Mouse (Mus musculus): ENCODE results near the gene Mif4gd.
A peak's percentile ranks its signal among the peaks of the same experiment; 100 is the strongest.

Gene Mif4gd

DNA sequence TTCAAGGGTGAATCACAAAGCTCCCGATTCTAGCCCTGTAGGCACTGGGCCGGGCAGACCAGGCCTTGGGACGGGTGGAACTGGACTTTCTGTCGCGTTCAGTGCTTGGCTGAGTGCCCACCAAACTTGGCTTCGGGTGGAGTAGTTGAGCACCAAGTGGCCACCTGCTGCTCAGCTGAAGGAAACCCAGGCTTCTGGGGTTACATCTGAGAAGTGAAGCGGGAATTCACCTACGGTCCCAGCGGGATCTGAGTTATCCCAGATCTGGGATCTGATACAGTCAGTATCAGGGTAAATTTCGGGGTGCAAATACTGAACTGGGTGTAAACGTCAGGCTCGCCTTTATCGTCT, 735 bp downstream of the Mif4gd start:
- DNase-seq, result peak; percentile 98

- DNase-seq, result no peak
Measured at GRCm38 (mm10) chr11:115611173-115611572, 1.6 kb downstream of the Mif4gd start.

DNA sequence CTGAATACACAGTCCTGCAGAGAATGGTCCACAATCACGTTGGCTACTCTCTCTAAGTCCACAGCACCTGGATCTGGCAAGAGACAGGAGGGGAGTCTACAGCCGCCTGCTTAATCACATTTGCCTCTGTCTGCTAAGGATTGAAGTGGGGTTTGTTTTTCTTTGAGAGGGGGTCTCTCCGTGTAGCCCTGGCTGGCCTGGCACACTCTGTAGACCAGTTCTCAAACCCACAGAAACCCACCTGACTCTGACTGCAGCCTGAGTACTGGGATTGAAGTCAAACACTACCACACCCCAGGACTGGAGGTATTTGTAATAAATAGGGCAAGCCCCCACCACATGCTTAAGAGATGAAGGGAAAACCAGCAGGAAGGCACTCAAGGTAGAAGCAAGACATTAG, 3.2 kb downstream of the Mif4gd start:
- peak; percentile 91 for DNase-seq

DNA sequence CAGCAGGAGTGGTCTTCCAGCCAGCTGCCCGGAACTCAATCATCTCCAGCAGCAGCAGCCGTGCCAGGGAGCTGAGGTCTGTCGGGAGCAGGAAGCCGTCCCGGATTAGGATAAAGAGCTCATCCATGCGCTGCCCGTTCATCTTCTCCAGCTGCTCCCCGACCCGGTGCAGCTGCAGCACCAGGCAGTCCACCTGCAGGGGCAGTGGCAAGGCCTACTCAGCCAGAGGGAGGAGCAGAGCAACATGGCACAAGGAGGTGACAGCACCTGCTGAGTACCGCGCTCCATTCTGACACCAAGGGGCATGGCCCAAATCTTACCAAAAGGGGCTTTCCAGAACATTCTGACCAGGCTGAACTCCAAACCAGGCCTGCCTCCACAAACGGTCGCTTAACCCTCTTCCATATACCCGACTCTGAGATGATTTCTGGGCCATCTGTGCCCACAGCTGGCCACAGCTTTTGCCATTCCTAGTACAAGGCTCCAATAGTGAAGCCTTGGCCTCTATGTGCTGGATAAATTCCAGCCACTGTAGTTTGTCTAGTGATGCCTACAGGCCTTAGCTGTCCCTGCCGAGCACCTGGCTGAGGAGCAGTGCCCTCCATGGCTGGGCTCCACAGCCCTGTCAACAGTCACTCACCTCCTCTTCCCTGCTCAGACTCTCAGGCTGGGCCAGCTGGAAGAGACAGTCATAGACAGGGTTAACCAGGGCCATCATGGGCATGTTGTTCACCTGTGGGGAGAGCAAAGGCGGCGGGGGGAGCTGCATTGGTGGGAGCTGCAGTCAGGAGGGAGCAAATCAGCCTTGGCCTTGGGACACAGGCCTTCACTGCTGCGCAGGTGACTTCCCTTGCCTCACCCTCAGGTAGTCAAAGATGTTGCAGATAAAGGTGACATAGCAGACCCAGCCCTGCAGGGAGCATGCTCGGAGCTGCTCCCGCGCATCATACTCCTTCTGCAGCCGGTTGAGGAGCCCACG, 4.1 kb downstream of the Mif4gd start:
- peak; percentile 92 for DNase-seq

DNA sequence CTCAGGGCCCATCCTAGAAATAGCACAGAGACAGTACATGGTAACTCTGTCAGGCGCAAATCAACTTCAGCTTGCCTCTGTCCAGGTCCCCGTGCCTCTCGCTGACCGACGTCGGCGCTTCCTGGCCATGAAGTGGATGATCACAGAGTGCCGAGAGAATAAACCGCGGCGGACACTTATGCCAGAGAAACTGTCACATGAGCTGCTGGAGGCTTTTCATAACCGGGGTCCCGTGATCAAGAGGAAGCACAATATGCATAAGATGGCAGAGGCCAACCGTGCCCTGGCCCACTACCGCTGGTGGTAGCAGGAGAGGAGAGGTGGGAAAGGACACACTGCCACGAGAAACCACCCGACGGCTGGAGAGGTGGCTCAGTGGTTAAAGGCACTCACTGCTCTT, 6.0 kb downstream of the Mif4gd start:
- no peak for DNase-seq

GRCm38 (mm10) chr11:115604304-115604696, 8.5 kb downstream of the Mif4gd start:
- no peak for DNase-seq

GRCm38 (mm10) chr11:115603476-115604303, 9.1 kb downstream of the Mif4gd start, which contains the start of the genes Mrps7 and Gga3:
Gene Mrps7, plus strand, starts transcription at chr11:115603925.
Gene Gga3, minus strand, starts transcription at chr11:115604051.
- DNase-seq, result peak; percentile 99

GRCm38 (mm10) chr11:115603128-115603475, 9.7 kb downstream of the Mif4gd start:
- DNase-seq, result no peak

DNA sequence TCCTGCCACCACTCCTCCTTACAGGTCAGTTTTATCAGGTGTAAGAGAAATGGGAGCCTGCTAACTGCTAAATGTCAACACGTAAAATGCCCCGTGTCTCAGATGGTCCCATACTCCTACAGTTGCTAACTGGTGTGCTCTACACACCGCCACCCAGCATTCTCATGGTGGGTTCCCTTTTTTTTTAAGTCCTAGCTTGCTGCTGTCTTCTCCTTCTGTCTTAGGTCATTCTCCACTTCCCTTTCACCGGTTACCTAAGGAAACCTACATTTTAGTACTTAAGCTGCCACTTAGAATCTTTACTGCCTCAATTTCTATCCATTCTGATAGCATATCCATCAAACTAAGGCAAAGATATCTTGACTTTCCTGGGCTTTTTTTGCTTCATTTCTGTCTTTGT, 11.6 kb downstream of the Mif4gd start:
- no peak for DNase-seq

DNA sequence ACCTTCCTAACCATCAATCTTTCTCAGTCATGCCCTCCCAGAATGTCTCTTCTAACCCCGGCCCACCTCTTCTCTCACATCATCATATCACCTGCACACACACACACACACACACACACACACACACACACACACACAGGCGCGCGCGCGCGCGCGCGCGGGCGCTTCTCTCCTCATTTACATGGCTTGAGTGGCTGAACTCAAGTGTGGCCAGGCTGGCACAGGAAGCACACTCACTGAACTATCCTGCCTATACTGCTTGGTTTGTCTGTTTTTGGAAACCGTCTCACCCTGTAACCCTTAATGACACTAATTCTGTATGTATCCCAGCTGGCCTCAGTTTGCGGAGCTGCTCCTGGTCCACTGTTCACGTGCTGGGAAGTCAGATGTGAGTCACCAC, 12.0 kb downstream of the Mif4gd start:
- no peak for DNase-seq

DNA sequence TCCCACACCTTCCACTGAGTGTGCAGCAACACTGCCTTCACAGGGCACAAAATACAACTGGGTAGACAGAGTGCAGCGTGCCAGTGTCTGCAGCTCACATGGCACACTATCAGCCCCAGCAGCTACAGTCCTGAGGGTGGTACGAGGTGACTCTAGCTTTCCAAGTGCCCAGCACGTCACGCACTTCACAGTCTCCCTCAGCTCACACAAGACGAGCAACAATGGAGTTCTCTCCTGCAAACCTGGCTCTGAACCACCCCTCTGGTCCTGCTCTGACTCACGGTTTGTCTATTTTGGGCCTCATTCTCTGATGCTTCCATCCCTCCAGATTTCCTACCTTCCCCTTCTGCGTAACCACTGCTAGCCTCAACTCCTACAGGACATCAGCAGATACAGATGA, 13.0 kb downstream of the Mif4gd start:
- no peak for DNase-seq

- no peak for DNase-seq
Measured at GRCm38 (mm10) chr11:115598309-115598708, 14.5 kb downstream of the Mif4gd start.

GRCm38 (mm10) chr11:115595209-115595608, 17.6 kb downstream of the Mif4gd start:
- no peak for DNase-seq

DNA sequence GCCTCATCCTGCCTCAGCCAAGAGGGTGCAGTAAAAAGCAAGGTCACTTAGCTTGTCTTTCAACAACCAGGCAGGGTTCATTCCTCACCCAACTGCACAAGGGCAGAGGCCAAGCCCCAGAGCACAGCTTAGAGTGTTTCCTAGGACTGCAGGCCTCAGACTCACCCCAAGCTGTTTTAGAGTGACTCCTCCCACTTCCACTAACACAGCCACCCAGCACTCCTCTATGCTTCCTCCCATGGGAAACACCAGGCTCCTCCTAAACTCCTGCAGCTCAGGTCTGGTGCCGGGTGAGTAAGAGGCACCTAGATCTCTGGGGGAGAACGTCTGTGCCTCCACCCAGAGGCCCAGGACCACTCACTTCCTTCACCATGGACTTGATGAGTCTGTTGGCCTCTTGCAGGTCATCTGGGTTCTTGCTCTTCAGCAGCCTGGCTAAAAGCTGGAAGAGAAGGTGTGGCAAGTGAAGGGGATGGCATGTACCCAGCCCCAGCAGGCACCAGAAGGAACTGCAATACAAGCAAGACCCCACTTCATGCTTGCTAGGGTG, 22.2 kb downstream of the Mif4gd start:
- no peak for DNase-seq

GRCm38 (mm10) chr11:115587984-115588383, 24.8 kb downstream of the Mif4gd start:
- DNase-seq, result no peak

GRCm38 (mm10) chr11:115586403-115586802, 26.4 kb downstream of the Mif4gd start:
- peak; percentile 88 for DNase-seq

DNA sequence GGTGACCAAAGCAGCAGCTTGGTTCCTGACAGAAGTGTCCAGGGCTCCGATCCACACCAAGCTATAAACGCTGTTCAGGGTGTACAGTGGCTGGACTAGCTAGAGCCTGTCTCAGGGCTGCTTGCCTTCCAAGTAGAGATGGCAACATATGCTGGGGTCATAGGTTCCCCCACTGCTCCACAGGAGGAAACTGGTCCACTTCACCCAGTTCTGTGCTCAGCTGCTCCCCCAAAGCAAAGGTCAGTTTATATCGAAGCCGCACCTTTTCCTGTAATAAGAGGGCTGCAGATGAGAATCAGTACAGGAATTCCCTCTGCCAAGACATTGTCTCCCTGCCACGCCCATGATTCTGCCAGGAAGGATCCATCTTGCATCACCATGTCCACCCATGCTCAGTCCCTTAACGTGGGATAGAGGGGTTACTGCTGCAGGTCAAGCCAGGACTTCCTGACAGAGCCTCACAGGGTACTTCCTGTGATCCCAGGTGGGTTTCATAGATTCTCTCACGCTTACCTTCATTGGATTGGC, 27.1 kb downstream of the Mif4gd start:
- peak; percentile 87 for DNase-seq

DNA sequence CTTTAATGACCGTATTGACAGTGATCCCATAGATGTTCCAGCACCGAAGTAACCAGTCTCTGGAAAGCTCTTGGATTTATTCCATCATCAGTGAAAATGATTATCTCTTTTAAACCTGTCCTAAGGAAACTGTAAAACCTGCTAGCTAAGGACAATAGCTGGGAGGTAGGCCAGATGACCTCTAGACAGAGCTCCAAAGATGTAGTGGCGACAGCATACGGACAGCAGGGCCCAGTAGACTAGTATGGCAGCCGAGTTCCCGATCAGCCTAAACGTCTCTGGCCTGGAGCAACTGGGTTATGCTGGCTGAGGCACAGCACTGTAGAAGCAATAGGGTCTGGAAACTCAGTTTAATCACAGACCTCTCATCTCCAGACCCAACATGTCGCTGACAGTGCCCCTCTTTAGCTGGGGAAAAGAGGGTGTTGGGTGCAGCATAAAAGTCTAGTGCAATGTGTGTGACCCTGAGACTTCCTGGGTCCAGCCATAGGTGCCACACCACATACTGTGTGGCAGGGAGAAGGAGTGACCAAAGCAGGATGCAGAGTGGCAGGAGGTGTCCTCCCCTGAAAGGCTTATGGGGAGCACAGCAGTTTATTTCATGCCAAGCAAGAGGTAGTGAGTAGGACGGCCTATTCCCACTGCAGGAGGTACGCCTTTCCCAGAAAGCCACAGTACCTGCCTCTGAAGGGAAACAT, 28.2 kb downstream of the Mif4gd start:
- DNase-seq, result no peak

DNA sequence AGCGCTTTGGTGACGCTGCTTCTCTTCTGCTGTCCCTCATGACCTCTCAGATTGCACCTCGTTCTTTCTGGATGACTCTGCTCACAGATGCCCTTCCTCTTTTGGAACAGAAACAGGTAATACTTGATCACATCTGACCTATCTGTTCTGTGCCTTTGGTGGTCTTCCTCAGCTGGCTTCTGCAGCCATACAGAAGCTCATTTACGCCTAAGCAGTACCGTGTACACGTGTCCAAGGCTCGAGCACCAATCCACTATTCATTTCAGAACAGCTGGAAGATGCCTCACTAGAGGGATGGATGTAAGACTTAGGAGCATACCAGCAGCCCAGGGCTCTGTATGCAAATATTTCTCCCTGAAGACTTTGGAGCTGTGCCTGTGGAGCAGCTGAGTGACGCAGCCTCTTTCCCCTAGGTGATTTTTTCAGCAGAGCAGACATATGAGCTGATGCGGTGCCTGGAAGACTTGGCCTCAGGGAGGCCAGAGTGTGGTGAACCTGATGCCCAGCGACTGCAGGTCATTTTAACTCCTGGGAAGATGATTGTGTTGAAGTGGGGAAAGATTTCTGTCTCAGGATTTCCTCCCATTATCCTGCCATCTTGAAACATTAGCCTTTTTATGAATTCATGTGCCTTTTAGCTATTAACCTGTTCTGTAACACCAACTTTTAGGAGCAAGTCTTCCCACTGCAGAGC, 29.7 kb downstream of the Mif4gd start:
- no peak for DNase-seq

- no peak for DNase-seq
Measured at GRCm38 (mm10) chr11:115579080-115579479, 33.7 kb downstream of the Mif4gd start.

DNA sequence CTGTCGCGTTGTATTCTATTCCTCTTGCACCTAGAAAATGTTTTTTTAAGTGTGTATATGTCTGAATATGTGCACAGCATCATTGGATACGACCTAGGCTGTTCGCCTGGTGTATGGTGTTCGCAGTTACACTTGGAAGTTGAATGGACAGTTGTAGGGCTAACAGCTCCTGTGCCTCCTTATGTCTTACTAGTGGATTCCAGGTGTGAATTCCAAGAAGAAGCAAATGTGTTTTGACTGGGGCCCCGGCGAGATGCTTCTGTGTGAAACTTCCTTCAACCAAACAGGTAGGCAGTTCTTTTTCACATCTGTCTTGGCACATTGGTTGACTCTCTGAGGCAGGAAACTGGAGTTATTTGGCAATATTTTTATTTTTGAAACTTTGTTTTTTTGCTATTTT, 47.8 kb downstream of the Mif4gd start:
- no peak for DNase-seq

Measured in heart, adult 11 months (tissue).